Mouse (Mus musculus) MEL-GATA-1-ER (cell line): ENCODE measurements around the gene Ap1s3.

Source experiments
- DNase-seq: peaks from one replicate; pipeline ENCODE4 v3.0.0-alpha.2; 2012; ENCODE audit warnings: low read depth; ENCODE audit errors: extremely low read depth

Gene Ap1s3

DNA sequence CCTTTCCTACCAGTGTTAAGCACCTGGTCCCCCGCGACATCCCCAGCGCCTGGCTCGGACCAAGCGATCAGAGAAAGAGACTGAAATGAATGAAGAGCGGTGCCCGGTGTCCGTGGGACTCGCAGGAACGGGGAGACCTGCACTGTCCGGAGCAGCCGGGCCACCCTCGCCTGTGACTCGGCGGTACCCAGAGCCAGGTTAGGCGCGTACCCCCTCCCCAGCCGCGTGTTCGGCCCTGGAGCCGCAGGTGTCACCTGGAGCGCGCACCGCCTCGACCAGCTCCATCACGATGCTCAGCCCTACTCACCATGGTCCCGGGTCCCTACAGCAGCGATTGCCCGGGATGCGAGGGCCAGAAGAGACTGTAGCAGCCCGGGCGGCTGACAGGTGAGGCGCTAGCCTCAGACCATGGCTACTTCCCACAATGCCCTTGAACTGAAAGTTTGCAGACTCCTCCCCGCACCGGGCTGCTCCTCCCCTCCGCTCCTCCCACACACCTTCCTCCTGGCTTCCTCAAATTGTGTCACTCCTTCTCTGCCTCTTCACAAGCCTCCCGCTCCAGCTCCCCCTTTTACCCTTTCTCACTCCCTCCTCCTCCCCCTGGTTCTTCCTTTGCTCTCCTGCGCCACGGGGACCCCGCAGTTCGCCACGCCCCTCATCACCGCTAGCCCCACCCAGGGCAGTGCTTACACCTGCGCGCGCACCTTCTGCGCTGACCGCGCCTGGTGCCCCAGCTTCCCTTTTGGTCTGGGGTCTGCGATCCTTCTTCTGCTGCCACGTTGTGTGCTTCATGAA is at the start of gene Ap1s3:
Gene Ap1s3 (minus strand): TSS at position 430 of the 795 bp plus-strand sequence.
- DNase-seq = peak; percentile 55

DNA sequence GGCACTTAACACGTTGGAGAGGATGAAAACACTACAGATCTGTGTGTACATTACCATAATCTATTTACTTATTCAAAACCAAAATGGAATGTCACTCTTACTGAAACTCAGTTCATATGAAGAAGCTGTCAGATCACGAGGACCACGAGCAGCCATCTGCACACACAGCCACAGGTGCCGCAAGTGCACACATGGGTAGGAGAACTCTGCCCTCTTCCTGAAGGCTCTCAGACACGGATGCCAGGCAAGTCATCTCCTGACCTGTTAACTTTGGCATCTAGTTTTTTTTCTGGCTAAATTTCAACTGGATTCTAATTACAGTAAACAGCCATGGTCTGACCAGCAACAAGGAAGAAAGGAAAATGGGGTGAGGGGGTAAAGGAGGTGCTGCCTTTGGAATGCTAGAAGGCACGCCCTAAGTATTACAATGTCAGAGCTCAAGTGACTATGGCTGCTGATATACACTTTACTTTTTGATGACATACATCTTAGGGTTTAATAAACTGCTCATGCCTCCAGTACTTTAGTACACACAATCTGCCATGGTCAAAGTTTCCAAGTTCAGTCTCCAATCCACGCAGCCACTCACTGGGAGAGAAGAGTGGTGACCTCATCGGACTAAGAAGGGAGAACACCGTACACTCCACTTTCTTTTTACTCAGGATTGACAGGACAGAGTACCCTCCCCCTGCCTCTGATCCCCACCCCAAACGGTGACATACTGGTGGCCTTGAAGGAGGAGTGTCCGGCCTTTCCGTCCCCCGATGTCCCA is 42.6 kb upstream of the Ap1s3 start:
- no peak for DNase-seq

DNA sequence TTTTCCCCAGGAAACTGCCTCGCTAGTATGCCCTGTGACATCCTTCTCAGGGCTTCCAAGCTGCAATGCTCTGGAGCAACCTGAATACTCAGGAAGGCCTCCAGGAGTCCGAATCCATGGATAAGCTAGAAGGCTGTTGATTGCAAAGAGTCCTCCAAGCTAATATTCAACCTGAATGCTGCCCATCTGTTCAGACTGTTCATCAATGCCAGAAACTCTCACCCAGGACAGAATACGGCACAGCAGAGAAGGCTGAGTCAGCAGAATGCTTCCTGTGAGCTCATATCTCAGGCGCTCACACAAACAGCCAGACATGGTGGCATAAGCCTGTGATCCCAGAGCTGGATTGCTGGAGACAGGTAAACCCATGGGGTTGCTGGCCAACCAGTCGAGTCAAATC is 41.3 kb upstream of the Ap1s3 start:
- no peak for DNase-seq

DNA sequence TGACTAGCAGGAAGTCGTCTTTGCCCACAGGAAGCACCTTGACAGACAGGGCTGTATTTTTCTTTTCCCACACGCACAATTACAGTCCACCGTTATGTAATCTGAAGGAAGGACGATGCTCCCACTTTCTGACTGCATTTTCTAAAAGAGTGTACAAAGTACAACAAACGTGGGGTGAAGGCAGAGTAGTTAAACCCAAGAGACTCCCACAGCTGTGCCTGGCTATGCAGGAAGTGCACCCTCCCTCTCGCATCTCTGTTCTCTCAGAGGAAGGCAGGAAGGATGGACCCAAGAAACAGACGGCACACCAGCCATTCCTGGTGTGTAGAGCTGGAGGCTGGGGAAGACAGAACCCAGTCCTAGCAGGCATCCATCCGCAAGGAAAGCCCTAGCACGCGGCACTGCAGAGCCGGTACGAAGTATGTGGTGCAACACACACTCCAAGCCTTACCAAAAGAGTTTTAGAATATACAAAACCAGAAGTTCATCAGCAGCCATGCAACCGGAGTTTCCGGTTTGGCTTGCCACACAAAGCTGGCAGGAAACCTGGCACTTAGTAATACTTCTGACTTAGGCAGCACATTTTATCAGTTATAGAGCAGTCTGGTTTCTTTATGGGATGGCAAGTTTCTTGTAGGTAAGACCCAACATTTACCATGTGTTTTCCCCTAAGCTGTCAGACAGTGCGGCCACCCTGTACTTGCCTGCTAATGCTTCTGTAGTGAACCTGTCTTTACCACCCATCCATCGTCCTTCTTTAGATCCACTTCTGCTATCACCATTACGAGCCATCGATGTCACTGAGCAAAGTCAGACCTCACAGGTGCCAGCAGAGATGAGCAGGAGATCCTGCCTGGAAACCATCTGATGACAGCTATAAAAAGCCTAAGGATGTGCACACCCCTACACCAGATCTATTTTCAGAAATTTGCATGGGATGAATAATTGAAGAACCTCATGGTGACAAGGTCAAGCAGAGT is 39.7 kb upstream of the Ap1s3 start:
- no peak for DNase-seq

DNA sequence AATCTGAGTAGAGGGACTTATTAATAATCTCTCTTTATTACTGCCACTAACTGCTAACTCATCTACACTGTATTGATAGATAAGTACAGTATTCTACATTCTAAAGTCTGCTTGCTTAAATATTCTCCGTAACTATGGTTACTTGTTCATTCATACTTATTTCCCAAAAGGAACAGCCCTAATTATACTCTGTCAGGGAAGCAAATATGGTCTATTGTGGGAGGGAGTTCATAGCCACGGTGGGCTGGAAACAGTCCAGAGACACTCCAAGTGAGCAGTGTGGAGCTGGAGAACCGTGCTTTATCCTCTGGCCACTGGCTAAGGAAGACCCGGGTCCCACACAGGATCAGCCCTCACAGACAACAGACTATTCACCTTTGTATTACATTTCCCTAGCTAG is 38.9 kb upstream of the Ap1s3 start:
- no peak for DNase-seq

DNA sequence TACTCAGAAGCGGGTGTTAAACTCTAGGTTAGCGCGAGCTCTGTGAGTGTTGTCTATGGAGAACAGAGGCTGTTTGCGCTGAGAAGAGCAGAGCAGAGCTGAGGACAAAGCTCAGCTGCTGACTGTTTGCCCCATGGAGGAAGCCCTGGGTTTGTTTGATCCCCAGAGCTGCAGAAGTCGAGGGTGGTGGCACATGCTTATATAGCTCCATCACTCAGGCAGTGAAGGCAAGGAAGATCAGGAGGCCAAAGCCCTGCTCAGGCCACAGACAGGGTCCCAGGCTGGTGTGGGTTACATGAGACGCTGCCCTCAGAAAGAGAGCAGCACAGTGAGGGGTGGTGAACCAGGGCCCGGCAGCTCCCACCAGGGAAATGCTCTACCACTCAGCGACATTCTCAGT is 38.4 kb upstream of the Ap1s3 start:
- DNase-seq = no peak

DNA sequence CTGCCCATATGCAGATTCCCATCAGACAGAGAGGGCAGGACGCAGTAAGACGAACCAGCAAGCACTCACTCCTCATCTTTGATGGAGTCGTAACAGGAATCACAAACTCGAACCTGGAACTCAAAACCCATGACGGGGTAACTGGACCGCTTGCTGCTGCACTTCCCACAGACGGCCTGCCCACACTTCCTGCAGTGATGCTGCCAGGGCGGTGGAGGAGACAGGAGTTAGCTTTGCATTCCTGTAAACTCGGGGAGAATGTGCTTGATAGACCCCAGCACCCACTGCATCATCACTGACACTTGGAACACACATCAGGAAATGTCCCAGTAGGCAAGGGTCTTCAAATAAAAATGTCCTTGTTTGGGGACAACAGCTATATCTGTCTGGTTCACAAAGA is 35.6 kb upstream of the Ap1s3 start:
- no peak for DNase-seq

DNA sequence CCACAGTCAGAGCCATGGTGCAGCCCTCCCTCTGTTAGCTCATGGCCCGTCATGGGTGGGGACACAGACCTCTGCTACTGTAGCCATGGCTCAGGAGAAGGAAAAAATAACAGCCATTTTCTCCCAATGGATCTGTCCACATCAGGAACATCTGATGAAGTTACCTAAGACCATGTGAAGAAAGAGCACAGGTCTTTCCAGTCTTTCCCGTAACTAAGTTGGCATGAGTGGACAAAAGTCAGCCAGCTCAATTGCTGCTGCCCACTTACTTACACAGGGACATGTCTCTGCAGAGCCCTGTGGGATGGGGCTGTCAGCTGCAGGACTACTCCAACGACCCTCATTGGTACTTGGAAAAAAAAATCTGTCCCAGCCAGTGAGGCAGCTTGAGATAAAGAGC is 34.9 kb upstream of the Ap1s3 start:
- no peak for DNase-seq

DNA sequence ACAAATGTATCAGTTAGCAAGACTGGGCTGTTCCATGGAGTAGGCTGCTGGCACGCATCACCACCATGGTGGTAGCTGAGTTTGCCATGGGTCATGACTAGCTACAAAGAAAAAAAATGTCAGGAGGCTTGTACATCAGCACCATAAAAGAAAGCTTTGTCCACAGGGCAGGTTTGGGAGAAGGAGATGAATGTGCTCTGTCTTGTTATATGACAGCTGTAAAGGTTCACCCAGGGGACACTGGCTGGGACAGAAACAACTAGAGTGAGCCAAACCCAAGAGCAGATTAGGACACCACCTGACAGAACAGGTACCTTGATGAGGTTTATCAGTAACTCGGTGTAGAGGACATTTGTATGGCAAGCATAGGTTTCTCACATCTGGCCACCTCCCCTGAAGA is 32.9 kb upstream of the Ap1s3 start:
- no peak for DNase-seq

DNA sequence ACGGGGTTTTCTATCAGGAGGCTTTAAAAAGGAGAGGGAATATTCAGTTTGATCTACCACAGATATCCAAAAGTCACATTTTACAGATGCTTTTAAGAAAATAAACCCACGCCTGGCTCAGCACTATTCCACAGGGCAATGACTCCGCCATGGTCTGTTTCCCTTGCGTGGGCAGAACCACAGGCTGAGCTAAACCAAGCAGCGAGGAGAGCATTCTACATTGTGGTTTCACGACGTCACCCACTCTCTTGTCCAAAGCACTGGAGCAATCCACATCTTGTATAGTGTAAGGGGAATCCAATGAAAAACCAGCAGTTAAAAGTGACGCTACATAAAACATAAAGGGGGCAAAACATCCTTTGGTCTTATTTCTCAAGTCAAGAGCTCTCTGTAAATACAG is 31.7 kb upstream of the Ap1s3 start:
- no peak for DNase-seq

DNA sequence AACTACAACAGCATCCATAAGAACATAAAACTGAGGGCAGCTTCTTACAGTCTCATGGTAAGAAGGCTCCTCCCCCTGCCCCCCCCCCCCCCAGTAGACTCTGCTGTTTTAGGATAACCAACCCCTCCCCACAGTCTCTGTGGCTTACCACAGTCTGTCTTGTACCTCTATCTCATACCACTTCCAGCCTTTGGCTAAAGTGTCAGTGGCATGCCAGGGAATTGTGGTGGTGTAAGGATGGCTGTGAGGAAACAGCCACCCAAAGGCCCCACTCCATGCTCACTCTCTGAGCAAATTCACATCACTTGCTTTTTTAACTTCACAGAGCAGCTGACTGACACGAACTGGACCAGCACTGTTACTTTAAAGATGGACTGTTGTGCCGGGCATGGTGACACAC is 26.7 kb upstream of the Ap1s3 start:
- no peak for DNase-seq

DNA sequence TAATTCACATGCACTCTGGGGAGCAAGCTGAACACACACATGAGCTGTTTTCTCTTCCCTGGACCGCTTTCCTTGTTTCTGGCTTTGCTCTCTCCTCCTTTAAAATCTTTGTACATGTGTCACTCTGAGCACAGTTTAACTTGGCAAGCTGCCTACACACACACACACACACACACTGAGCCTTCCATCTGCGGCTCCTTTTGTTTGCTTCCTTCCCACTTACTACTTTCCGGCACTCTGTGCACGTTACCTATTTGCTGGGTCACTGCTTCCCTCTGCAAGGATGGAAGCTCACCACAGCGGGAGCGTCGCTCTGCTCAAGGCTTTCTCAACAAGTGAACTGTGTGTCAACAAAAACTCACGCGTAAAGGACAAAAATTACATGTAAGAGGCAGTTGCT is 25.6 kb upstream of the Ap1s3 start:
- DNase-seq = no peak

DNA sequence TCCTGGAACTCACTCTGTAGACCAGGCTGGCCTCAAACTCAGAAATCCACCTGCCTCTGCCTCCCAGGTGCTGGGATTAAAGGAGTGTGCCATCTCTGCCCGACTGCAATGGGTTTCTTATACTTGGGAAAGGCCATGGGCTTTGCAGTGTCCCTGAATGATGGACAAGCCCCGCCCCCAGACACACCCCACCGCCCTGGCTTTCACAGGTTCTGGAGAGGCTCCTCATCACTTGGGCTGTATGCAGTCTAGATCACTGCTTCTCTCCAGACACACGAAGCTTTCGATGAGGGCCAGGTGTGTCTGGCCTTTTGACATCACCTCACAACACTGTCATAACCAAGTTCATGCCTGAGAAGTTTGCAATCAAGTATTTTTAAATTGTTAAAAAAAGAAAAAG is 25.2 kb upstream of the Ap1s3 start:
- no peak for DNase-seq

DNA sequence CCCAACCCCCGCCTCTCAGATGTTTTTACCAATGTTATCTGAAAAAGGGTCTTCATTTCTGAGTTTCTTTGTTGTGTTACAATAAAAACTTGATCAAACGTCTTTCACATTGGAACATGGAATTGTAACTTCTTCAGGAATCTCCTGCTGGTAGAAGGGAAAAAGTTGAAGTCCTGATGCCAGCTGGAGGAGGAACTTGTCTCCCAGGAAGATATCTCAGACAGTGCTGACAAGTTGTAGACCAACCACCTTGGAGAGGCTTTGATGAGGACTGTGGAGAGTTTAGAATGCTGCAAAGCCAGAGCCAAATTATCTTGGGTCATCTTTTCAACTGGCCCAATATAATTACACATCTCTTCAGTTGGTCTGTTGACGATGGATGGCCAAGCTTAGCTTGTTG is 20.7 kb upstream of the Ap1s3 start:
- no peak for DNase-seq

DNA sequence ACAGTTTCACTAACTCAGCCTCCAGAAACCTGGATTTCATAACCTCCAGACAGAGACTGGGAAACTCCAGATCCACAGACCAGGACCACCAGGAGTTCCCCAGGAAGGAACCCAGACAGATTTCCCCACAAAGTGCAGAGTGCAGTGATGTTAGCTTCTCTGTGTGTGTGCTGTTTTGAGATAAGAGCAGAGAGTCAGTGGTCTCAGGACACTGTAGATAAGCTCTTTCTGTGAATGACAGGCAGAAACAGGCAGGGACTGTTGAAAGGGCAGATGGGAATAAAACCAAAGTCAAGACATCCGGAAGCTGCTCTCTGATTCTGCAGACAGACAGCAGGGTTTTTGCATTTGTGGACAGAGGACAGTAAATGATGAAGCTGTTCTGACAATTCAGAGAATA is 15.5 kb upstream of the Ap1s3 start:
- DNase-seq = no peak

DNA sequence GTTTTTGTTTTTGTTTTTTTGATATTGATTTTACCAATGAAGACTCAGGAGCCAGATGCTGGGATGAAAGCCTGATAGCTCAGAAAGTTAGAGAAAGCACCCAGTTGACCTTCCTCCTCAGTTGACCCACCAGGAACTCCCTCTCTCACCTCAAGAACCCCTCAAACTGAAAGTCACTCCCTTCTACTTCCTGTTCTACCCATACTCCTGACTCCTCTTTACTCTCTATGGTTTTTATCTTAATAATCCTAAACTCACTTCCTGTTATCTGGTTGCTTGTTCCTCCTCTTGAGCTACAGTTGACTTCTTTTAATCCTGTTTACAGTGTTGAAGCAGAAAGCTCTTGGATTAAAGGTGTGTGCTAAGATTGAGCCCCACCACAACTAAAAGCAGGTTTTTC is 12.3 kb upstream of the Ap1s3 start:
- DNase-seq = peak; percentile 41

DNA sequence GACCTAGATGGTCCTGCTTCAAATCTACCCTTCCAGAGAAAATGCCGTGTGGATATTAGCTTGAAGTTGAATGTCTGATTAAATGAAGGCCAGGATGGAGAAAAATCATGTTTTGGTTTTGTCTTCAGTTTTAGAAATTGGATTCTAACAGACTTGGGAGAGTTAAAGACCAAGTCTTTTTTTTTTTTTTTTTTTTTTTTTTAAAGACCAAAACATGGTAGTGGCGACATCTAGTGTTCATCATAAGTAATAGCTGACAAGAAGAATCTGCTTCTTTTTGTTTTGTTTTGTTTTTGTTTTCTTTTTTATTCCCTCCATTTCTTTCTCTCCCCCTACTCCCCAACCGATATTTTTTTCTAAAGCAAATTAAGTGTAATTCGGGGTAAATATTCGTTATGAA is 11.2 kb upstream of the Ap1s3 start:
- DNase-seq = no peak

DNA sequence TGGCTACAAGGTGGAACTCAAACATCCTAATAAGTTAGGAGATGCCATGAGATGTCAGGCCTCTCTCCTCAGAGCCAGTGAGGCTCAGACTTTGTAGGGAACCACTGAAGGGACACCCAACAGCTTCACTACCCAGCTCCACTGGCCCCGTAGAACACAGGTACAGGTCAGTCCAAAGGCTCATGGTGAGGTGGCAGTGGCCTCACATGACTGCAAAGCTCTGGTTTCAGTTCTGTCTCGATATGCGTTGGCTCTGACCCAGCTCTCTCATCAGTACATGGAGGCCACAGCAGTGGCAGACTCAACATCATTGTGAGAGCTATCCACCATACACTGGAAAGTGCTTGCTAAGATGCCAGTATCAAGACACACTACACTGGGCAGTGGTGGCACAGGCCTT is 9.0 kb upstream of the Ap1s3 start:
- DNase-seq = no peak

DNA sequence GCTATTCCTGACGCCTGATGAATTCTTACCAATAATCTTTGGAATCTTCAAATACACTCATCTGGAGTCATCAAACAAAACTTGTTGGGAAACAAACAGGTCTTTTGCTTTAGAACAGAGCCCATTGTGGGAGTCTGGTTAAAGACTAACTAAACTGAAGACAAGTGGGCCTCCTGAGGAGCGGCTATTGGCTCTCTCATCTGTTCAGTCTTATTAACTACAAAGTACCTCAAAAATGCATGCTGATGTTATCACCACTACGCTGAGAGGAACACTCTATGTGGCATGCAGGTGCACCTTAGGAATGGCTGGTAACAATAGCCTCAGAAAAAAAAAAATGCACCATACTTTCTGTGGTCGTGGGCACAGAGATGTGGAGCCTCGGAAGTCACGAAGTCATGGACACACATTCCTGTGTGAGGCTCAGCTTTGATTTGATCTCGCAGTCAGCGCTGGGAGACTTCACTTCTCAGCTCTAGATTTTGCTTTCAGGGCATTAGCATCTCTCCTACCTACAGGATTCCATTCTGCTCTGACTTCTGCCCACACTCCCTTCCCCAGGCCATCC is 6.4 kb upstream of the Ap1s3 start:
- no peak for DNase-seq

DNA sequence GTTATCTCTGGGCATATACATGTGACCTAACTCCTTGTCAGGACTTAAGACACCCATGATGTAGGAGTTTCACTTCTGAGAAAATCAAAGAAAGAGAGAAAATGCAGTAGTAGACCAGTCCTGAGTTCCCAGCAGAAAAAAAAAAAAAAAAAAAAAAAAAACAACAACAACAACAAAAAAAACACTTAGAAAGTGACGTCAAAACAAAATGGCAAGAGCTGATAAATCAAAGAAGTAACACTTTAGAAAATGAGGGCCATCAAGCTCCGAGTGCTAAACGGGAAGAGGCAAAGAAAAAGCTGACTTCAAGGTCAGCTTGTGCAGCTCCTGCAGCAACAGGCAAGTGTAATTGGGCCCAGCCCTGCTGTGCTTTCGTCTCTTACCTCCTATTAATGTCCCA is 3.9 kb upstream of the Ap1s3 start:
- no peak for DNase-seq

DNA sequence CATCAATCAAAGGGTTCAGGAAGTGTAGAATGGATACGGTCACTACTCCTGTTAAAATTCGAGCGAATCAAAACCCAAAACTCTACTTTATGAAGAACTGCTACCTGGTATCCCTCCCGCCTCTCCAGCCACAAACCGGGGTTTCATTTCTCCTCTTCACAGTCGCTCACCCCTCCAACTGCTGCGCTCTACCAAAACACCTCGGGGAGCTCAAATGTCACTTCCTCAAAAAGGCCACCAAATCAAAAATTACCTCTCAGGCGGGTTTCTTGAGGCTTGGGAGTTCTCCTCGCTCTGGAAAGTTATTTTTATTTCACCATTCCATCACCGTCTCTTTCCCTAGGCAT is 603 bp downstream of the Ap1s3 start:
- peak; percentile 59 for DNase-seq
